Mouse (Mus musculus): ENCODE results near the gene Gal3st3. TPM values are rescaled to one million over a fixed set of nuclear protein-coding genes. Genes with fewer than 3 reads are reported as not detected.

Gal3st3 gene
- polyA plus RNA-seq (2015; fragmentation: Nextera tagmentation; extraction: Ambion mirVana): 29.3 and 33.6 TPM in 2 replicates

GRCm38 (mm10) chr19:5297903-5298800 lies at the start of gene Gal3st3:
Gal3st3 (plus strand) TSS chr19:5298331.
- ATAC-seq: peak; percentile 71
- H3K4me1 ChIP-seq (replicated peaks): peaks cover 56% of the 10 kb centered on the region
- peak within 1 kb of the TSS; percentile 77 for H3K4me2 ChIP-seq (replicated peaks)
- no peaks in the 10 kb centered on the region for H3K9me3 ChIP-seq
- peak within 1 kb of the TSS; percentile 67 for H3K4me3 ChIP-seq (replicated peaks)
- H3K9ac ChIP-seq (replicated peaks): peak within 1 kb of the TSS; percentile 91
- H3K36me3 ChIP-seq: peaks cover 2% of the 10 kb centered on the region; the same call in 1 of the 2 replicates
- H3K27ac ChIP-seq: peak within 1 kb of the TSS; percentile 91
- 4% methylated on average over 32 of the region's 32 CpGs for WGBS
- no peaks in the 10 kb centered on the region for H3K27me3 ChIP-seq

- H3K27me3 ChIP-seq: no peaks in the 10 kb centered on the region
- WGBS: 63% methylated on average over 3 of the region's 3 CpGs
- no peak overlapping the region for H3K9ac ChIP-seq (replicated peaks)
- no peaks in the 10 kb centered on the region for H3K4me1 ChIP-seq (replicated peaks)
- no peaks in the 10 kb centered on the region for H3K36me3 ChIP-seq
- H3K4me3 ChIP-seq (replicated peaks): no peak overlapping the region
- H3K9me3 ChIP-seq: no peaks in the 10 kb centered on the region
- H3K4me2 ChIP-seq (replicated peaks): no peak overlapping the region
- ATAC-seq: no peak
- H3K27ac ChIP-seq: no peak overlapping the region
Measured at GRCm38 (mm10) chr19:5257140-5257539, 41.0 kb upstream of the Gal3st3 start.

GRCm38 (mm10) chr19:5267015-5267414 lies 31.1 kb upstream of the Gal3st3 start:
- Histone ChIP-seq H3K9ac (replicated peaks) (no peak overlapping the region), H3K27me3 (no peaks in the 10 kb centered on the region), H3K4me1 (replicated peaks) (peaks cover 26% of the 10 kb centered on the region), H3K4me3 (replicated peaks) (no peak overlapping the region), H3K9me3 (no peaks in the 10 kb centered on the region), H3K36me3 (no peaks in the 10 kb centered on the region), H3K4me2 (replicated peaks) (no peak overlapping the region), H3K27ac (no peak overlapping the region)
- ATAC-seq: no peak
- WGBS: 96% methylated on average over 5 of the region's 5 CpGs

- H3K27me3 ChIP-seq: no peaks in the 10 kb centered on the region
- no peak overlapping the region for H3K27ac ChIP-seq
- no peak overlapping the region for H3K9ac ChIP-seq (replicated peaks)
- ATAC-seq: no peak
- H3K9me3 ChIP-seq: no peaks in the 10 kb centered on the region
- peaks cover 29% of the 10 kb centered on the region for H3K4me1 ChIP-seq (replicated peaks)
- H3K36me3 ChIP-seq: no peaks in the 10 kb centered on the region
- no peak overlapping the region for H3K4me3 ChIP-seq (replicated peaks)
- H3K4me2 ChIP-seq (replicated peaks): no peak overlapping the region
Measured at GRCm38 (mm10) chr19:5268017-5268416, 30.1 kb upstream of the Gal3st3 start.

- no peak for ATAC-seq
- Histone ChIP-seq H3K9me3 (no peaks in the 10 kb centered on the region), H3K27me3 (no peaks in the 10 kb centered on the region), H3K36me3 (peaks cover 1% of the 10 kb centered on the region), H3K9ac (replicated peaks) (no peak overlapping the region), H3K27ac (no peak overlapping the region), H3K4me3 (replicated peaks) (no peak overlapping the region), H3K4me1 (replicated peaks) (peaks cover 33% of the 10 kb centered on the region), H3K4me2 (replicated peaks) (no peak overlapping the region)
- 90% methylated on average over 3 of the region's 3 CpGs for WGBS
Measured at GRCm38 (mm10) chr19:5268875-5269274, 29.3 kb upstream of the Gal3st3 start.

GRCm38 (mm10) chr19:5269392-5269791 lies 28.7 kb upstream of the Gal3st3 start:
- H3K36me3 ChIP-seq: peaks cover 6% of the 10 kb centered on the region
- no peaks in the 10 kb centered on the region for H3K9me3 ChIP-seq
- no peak overlapping the region for H3K4me2 ChIP-seq (replicated peaks)
- no peak for ATAC-seq
- H3K27me3 ChIP-seq: no peaks in the 10 kb centered on the region
- no peak overlapping the region for H3K4me3 ChIP-seq (replicated peaks)
- no peak overlapping the region for H3K9ac ChIP-seq (replicated peaks)
- WGBS: 88% methylated on average over 5 of the region's 5 CpGs
- H3K4me1 ChIP-seq (replicated peaks): peaks cover 34% of the 10 kb centered on the region
- H3K27ac ChIP-seq: no peak overlapping the region

- no peak for ATAC-seq
- H3K4me3 ChIP-seq (replicated peaks): peak overlapping the region; percentile 95
- H3K36me3 ChIP-seq: peaks cover 25% of the 10 kb centered on the region
- H3K4me2 ChIP-seq (replicated peaks): peak overlapping the region; percentile 94
- no peaks in the 10 kb centered on the region for H3K27me3 ChIP-seq
- peak overlapping the region; percentile 96 for H3K9ac ChIP-seq (replicated peaks)
- WGBS: 48% methylated on average over 1 of the region's 1 CpGs
- no peak overlapping the region for H3K27ac ChIP-seq
- H3K9me3 ChIP-seq: no peaks in the 10 kb centered on the region
- H3K4me1 ChIP-seq (replicated peaks): peaks cover 34% of the 10 kb centered on the region
Measured at GRCm38 (mm10) chr19:5271430-5271829, 26.7 kb upstream of the Gal3st3 start.

- H3K4me3 ChIP-seq (replicated peaks): peak overlapping the region; percentile 95
- peaks cover 34% of the 10 kb centered on the region for H3K4me1 ChIP-seq (replicated peaks)
- no peaks in the 10 kb centered on the region for H3K9me3 ChIP-seq
- H3K27me3 ChIP-seq: no peaks in the 10 kb centered on the region
- under 1% methylated on average over 29 of the region's 30 CpGs for WGBS
- peak; percentile 73 for ATAC-seq
- H3K36me3 ChIP-seq: peaks cover 32% of the 10 kb centered on the region
- H3K4me2 ChIP-seq (replicated peaks): peak overlapping the region; percentile 94
- H3K9ac ChIP-seq (replicated peaks): peak overlapping the region; percentile 96
- H3K27ac ChIP-seq: peak overlapping the region; percentile 91
Measured at GRCm38 (mm10) chr19:5272326-5272795, 25.8 kb upstream of the Gal3st3 start.

GRCm38 (mm10) chr19:5272801-5273733 lies 25.1 kb upstream of the Gal3st3 start, which contains the start of gene Pacs1:
Pacs1 (minus strand) TSS chr19:5273119.
- H3K36me3 ChIP-seq: peaks cover 39% of the 10 kb centered on the region
- peak within 1 kb of the TSS; percentile 91 for H3K27ac ChIP-seq
- WGBS: under 1% methylated on average over 64 of the region's 97 CpGs
- H3K4me1 ChIP-seq (replicated peaks): peaks cover 34% of the 10 kb centered on the region
- ATAC-seq: peak; percentile 90
- no peaks in the 10 kb centered on the region for H3K27me3 ChIP-seq
- H3K4me2 ChIP-seq (replicated peaks): peak within 1 kb of the TSS; percentile 94
- no peaks in the 10 kb centered on the region for H3K9me3 ChIP-seq
- peak within 1 kb of the TSS; percentile 95 for H3K4me3 ChIP-seq (replicated peaks)
- peak within 1 kb of the TSS; percentile 96 for H3K9ac ChIP-seq (replicated peaks)

GRCm38 (mm10) chr19:5273916-5274315 lies 24.2 kb upstream of the Gal3st3 start:
- WGBS: 78% methylated on average over 4 of the region's 4 CpGs
- H3K36me3 ChIP-seq: peaks cover 47% of the 10 kb centered on the region
- no peaks in the 10 kb centered on the region for H3K27me3 ChIP-seq
- H3K9ac ChIP-seq (replicated peaks): no peak overlapping the region
- peaks cover 30% of the 10 kb centered on the region for H3K4me1 ChIP-seq (replicated peaks)
- ATAC-seq: no peak
- no peaks in the 10 kb centered on the region for H3K9me3 ChIP-seq
- H3K27ac ChIP-seq: peak overlapping the region; percentile 91; the same call in 1 of the 2 replicates
- peak overlapping the region; percentile 94; the same call in 1 of the 2 replicates for H3K4me2 ChIP-seq (replicated peaks)
- no peak overlapping the region for H3K4me3 ChIP-seq (replicated peaks)

- no peak for ATAC-seq
- no peak overlapping the region for H3K4me2 ChIP-seq (replicated peaks)
- no peaks in the 10 kb centered on the region for H3K9me3 ChIP-seq
- H3K36me3 ChIP-seq: peaks cover 54% of the 10 kb centered on the region
- peaks cover 30% of the 10 kb centered on the region for H3K4me1 ChIP-seq (replicated peaks)
- no peak overlapping the region for H3K9ac ChIP-seq (replicated peaks)
- WGBS: 90% methylated on average over 13 of the region's 13 CpGs
- H3K4me3 ChIP-seq (replicated peaks): no peak overlapping the region
- H3K27ac ChIP-seq: no peak overlapping the region; the same call in 1 of the 2 replicates
- H3K27me3 ChIP-seq: no peaks in the 10 kb centered on the region
Measured at GRCm38 (mm10) chr19:5274641-5275040, 23.5 kb upstream of the Gal3st3 start.
